Mouse (Mus musculus): ENCODE results near the gene Enpp4.

- no peak for TF ChIP-seq CHD2 (IDR thresholded peaks at IDR 0.05; ENCODE audit: low read depth, low read length)
- TF ChIP-seq ZNF384 (IDR thresholded peaks at IDR 0.05; ENCODE audit: low read depth, low read length), result no peak
- no peak for TF ChIP-seq MAFK (IDR thresholded peaks at IDR 0.05; ENCODE audit: insufficient read depth, low read depth, low read length)
These were observed 5.1 kb downstream of the Enpp4 start for GRCm38 (mm10) chr17:44100486-44100885.
